In genomic region chr9:21950322-21950721, GRCm38 (mm10) we compare ENCODE assay signal across 8 mouse cellular contexts. TPM values are rescaled to one million over a fixed set of nuclear protein-coding genes. Genes with fewer than 3 reads are reported as not detected.
DNase-seq lines count a peak whose midpoint lies in the region; ATAC-seq and TF ChIP-seq lines count a peak whose summit lies in the region.

No protein-coding gene starts in this region.

- 17% methylated on average over 11 of the region's 11 CpGs for WGBS in heart, postnatal 0 days
- WGBS in heart, embryonic 10.5 days = 13% methylated on average over 11 of the region's 11 CpGs
- 25% methylated on average over 11 of the region's 11 CpGs for WGBS in hindbrain, postnatal 0 days
- WGBS in intestine, embryonic 16.5 days = 13% methylated on average over 11 of the region's 11 CpGs

- H3K36me3 ChIP-seq in heart, postnatal 0 days (replicated peaks; ENCODE audit: control insufficient read depth, insufficient read depth, low read length) = no peaks in the 10 kb centered on the region
- no peaks in the 10 kb centered on the region for H3K36me3 ChIP-seq in heart, embryonic 10.5 days
- H3K36me3 ChIP-seq in hindbrain, postnatal 0 days (ENCODE audit: insufficient read depth, low read length) = peaks cover 12% of the 10 kb centered on the region; the same call in 1 of the 2 replicates
- H3K36me3 ChIP-seq in intestine, embryonic 16.5 days (ENCODE audit: control insufficient read depth, insufficient read depth, low read length) = no peaks in the 10 kb centered on the region

- no peak overlapping the region for H3K27ac ChIP-seq in heart, postnatal 0 days (ENCODE audit: low read depth)
- H3K27ac ChIP-seq in heart, embryonic 10.5 days = no peak overlapping the region
- no peak overlapping the region for H3K27ac ChIP-seq in hindbrain, postnatal 0 days
- no peak overlapping the region for H3K27ac ChIP-seq in intestine, embryonic 16.5 days (ENCODE audit: low read length)

- peaks cover 8% of the 10 kb centered on the region; the same call in 1 of the 2 replicates for H3K27me3 ChIP-seq in heart, postnatal 0 days (ENCODE audit: control insufficient read depth, insufficient read depth, low read length)
- peaks cover 47% of the 10 kb centered on the region for H3K27me3 ChIP-seq in heart, embryonic 10.5 days (ENCODE audit: insufficient read depth, poor library complexity, severe bottlenecking)
- H3K27me3 ChIP-seq in hindbrain, postnatal 0 days (ENCODE audit: insufficient read depth, low read length) = no peaks in the 10 kb centered on the region
- peaks cover 6% of the 10 kb centered on the region; the same call in 1 of the 2 replicates for H3K27me3 ChIP-seq in intestine, embryonic 16.5 days (replicated peaks; ENCODE audit: control insufficient read depth, insufficient read depth, low read length)

- H3K9me3 ChIP-seq in heart, postnatal 0 days (replicated peaks; ENCODE audit: control insufficient read depth, low read length) = no peaks in the 10 kb centered on the region
- H3K9me3 ChIP-seq in heart, embryonic 10.5 days = no peaks in the 10 kb centered on the region
- H3K9me3 ChIP-seq in hindbrain, postnatal 0 days (ENCODE audit: low read length) = no peaks in the 10 kb centered on the region
- no peaks in the 10 kb centered on the region for H3K9me3 ChIP-seq in intestine, embryonic 16.5 days (ENCODE audit: control insufficient read depth, low read length)

- no peak for TF ChIP-seq EP300 in heart, postnatal 0 days (IDR thresholded peaks at IDR 0.05; ENCODE audit: low read depth)

- H3K4me3 ChIP-seq in heart, postnatal 0 days (ENCODE audit: low read depth, low read length) = no peak overlapping the region
- H3K4me3 ChIP-seq in heart, embryonic 10.5 days = no peak overlapping the region
- H3K4me3 ChIP-seq in hindbrain, postnatal 0 days (ENCODE audit: low read length) = no peak overlapping the region
- H3K4me3 ChIP-seq in intestine, embryonic 16.5 days (ENCODE audit: low read length) = no peak overlapping the region

- ATAC-seq in heart, postnatal 0 days (ENCODE audit: insufficient read depth, low read depth) = no peak
- ATAC-seq in hindbrain, postnatal 0 days = no peak
- 0 out of 2 replicates have a peak, but pooled peaks have one; percentile 25 for ATAC-seq in monocyte, adult 5-6 weeks (replicated peaks; ENCODE audit: insufficient number of reproducible peaks, low FRiP score, low TSS enrichment, poor library complexity, severe bottlenecking)
- ATAC-seq in intestine, embryonic 16.5 days = no peak

- no peaks in the 10 kb centered on the region for H3K4me1 ChIP-seq in heart, postnatal 0 days (ENCODE audit: control insufficient read depth, insufficient read depth)
- H3K4me1 ChIP-seq in heart, embryonic 10.5 days = peaks cover 6% of the 10 kb centered on the region
- peaks cover 4% of the 10 kb centered on the region; the same call in 1 of the 2 replicates for H3K4me1 ChIP-seq in hindbrain, postnatal 0 days (ENCODE audit: insufficient read depth, low read length)
- no peaks in the 10 kb centered on the region for H3K4me1 ChIP-seq in intestine, embryonic 16.5 days (ENCODE audit: control insufficient read depth, insufficient read depth, low read length)

- DNase-seq in heart, postnatal 0 days (ENCODE audit: low spot score) = peak; percentile 17
- DNase-seq in heart, embryonic 10.5 days (ENCODE audit: low spot score) = no peak
- DNase-seq in A20 (ENCODE audit: low read depth, low spot score) = peak; percentile 37
- DNase-seq in adrenal gland, postnatal 36 days = peak; percentile 75 to 76
- peak; percentile 42 for DNase-seq in hindbrain, postnatal 0 days (ENCODE audit: low spot score)
- DNase-seq in urinary bladder, postnatal 36 days (ENCODE audit: low spot score in 2 of 2) = peak; percentile 67 to 69

- no peak for TF ChIP-seq CTCF in heart, postnatal 0 days (IDR thresholded peaks at IDR 0.05; ENCODE audit: low read depth)
- no peak for TF ChIP-seq CTCF in hindbrain, postnatal 0 days (IDR thresholded peaks at IDR 0.05; ENCODE audit: low read depth)

- no peak overlapping the region for H3K4me2 ChIP-seq in heart, postnatal 0 days (ENCODE audit: low read depth, low read length)
- H3K4me2 ChIP-seq in hindbrain, postnatal 0 days (ENCODE audit: low read depth, low read length) = no peak overlapping the region
- no peak overlapping the region for H3K4me2 ChIP-seq in intestine, embryonic 16.5 days (ENCODE audit: low read depth, low read length)

- H3K9ac ChIP-seq in heart, postnatal 0 days (replicated peaks; ENCODE audit: low read depth, low read length) = no peak overlapping the region
- H3K9ac ChIP-seq in hindbrain, postnatal 0 days (replicated peaks; ENCODE audit: low read length) = no peak overlapping the region
- H3K9ac ChIP-seq in intestine, embryonic 16.5 days (ENCODE audit: low read depth, low read length) = no peak overlapping the region

RNA-seq across cellular contexts. Expression of gene Swsap1, which starts 5.2 kb away (rescaled TPM):
- 14.3 and 19.5 TPM in 2 replicates for total RNA-seq in heart, postnatal 0 days (2014; rRNA removed; ENCODE audit: low replicate concordance)
- polyA plus RNA-seq in heart, postnatal 0 days (2015; fragmentation: Nextera tagmentation; extraction: Ambion mirVana) = 4.6 and 5.1 TPM in 2 replicates
- 5.7 and 6.9 TPM in 2 replicates for polyA plus RNA-seq in heart, embryonic 10.5 days (2016; fragmentation: Nextera tagmentation; extraction: Ambion mirVana)
- total RNA-seq in adrenal gland, postnatal 36 days (2021) = 10 to 100 TPM; 12.4 to 18.3 TPM
- total RNA-seq in hindbrain, postnatal 0 days (2014; rRNA removed) = 27.8 and 35.8 TPM in 2 replicates
- 8.0 and 9.0 TPM in 2 replicates for polyA plus RNA-seq in hindbrain, postnatal 0 days (2015; fragmentation: Nextera tagmentation; extraction: Ambion mirVana)
- 2.2 to 5.5 TPM (median 2.5 TPM) in 3 replicates for total RNA-seq in monocyte, adult 5-6 weeks (2017)
- polyA plus RNA-seq in intestine, embryonic 16.5 days (2015; fragmentation: Nextera tagmentation; extraction: Ambion mirVana) = 5.9 and 6.5 TPM in 2 replicates

RNA-seq across cellular contexts. Expression of gene Epor, which starts 13.0 kb away (rescaled TPM):
- 0.27 and 2.8 TPM in 2 replicates for total RNA-seq in heart, postnatal 0 days (2014; rRNA removed; ENCODE audit: low replicate concordance)
- 2.6 and 3.4 TPM in 2 replicates for polyA plus RNA-seq in heart, postnatal 0 days (2015; fragmentation: Nextera tagmentation; extraction: Ambion mirVana)
- polyA plus RNA-seq in heart, embryonic 10.5 days (2016; fragmentation: Nextera tagmentation; extraction: Ambion mirVana) = 25.0 and 25.9 TPM in 2 replicates
- 1 to 10 TPM; 1.9 to 2.0 TPM for total RNA-seq in adrenal gland, postnatal 36 days (2021)
- total RNA-seq in hindbrain, postnatal 0 days (2014; rRNA removed) = 0.89 and 1.7 TPM in 2 replicates
- polyA plus RNA-seq in hindbrain, postnatal 0 days (2015; fragmentation: Nextera tagmentation; extraction: Ambion mirVana) = 2.3 TPM in 2 replicates
- total RNA-seq in monocyte, adult 5-6 weeks (2017) = not detected in 3 replicates
- 4.8 and 6.4 TPM in 2 replicates for polyA plus RNA-seq in intestine, embryonic 16.5 days (2015; fragmentation: Nextera tagmentation; extraction: Ambion mirVana)

RNA-seq across cellular contexts. Expression of gene Plppr2, which starts 13.5 kb away (rescaled TPM):
- 2.6 and 6.4 TPM in 2 replicates for total RNA-seq in heart, postnatal 0 days (2014; rRNA removed; ENCODE audit: low replicate concordance)
- polyA plus RNA-seq in heart, postnatal 0 days (2015; fragmentation: Nextera tagmentation; extraction: Ambion mirVana) = 0.86 and 1.4 TPM in 2 replicates
- 6.5 and 7.0 TPM in 2 replicates for polyA plus RNA-seq in heart, embryonic 10.5 days (2016; fragmentation: Nextera tagmentation; extraction: Ambion mirVana)
- 10 to 100 TPM; 27.1 to 35.8 TPM for total RNA-seq in adrenal gland, postnatal 36 days (2021)
- total RNA-seq in hindbrain, postnatal 0 days (2014; rRNA removed) = 147 and 151 TPM in 2 replicates
- polyA plus RNA-seq in hindbrain, postnatal 0 days (2015; fragmentation: Nextera tagmentation; extraction: Ambion mirVana) = 85.6 and 95.2 TPM in 2 replicates
- total RNA-seq in monocyte, adult 5-6 weeks (2017) = 0.58 TPM in 1 of 3 replicates, not detected in the others
- polyA plus RNA-seq in intestine, embryonic 16.5 days (2015; fragmentation: Nextera tagmentation; extraction: Ambion mirVana) = 5.2 and 6.2 TPM in 2 replicates

RNA-seq across cellular contexts. Expression of gene Tmem205, which starts 23.0 kb away (rescaled TPM):
- 52.6 and 53.9 TPM in 2 replicates for total RNA-seq in heart, postnatal 0 days (2014; rRNA removed; ENCODE audit: low replicate concordance)
- 44.8 and 47.2 TPM in 2 replicates for polyA plus RNA-seq in heart, postnatal 0 days (2015; fragmentation: Nextera tagmentation; extraction: Ambion mirVana)
- 50.1 and 52.6 TPM in 2 replicates for polyA plus RNA-seq in heart, embryonic 10.5 days (2016; fragmentation: Nextera tagmentation; extraction: Ambion mirVana)
- total RNA-seq in adrenal gland, postnatal 36 days (2021) = 100 to 1,000 TPM; 318 to 566 TPM
- 34.9 and 52.0 TPM in 2 replicates for total RNA-seq in hindbrain, postnatal 0 days (2014; rRNA removed)
- polyA plus RNA-seq in hindbrain, postnatal 0 days (2015; fragmentation: Nextera tagmentation; extraction: Ambion mirVana) = 56.2 and 56.3 TPM in 2 replicates
- total RNA-seq in monocyte, adult 5-6 weeks (2017) = 1.1 to 5.0 TPM (median 4.0 TPM) in 3 replicates
- polyA plus RNA-seq in intestine, embryonic 16.5 days (2015; fragmentation: Nextera tagmentation; extraction: Ambion mirVana) = 93.9 and 97.0 TPM in 2 replicates

RNA-seq across cellular contexts. Expression of gene Ccdc159, which starts 23.1 kb away (rescaled TPM):
- total RNA-seq in heart, postnatal 0 days (2014; rRNA removed; ENCODE audit: low replicate concordance) = 0.88 TPM in 1 of 2 replicates, not detected in the other
- polyA plus RNA-seq in heart, postnatal 0 days (2015; fragmentation: Nextera tagmentation; extraction: Ambion mirVana) = 0.77 and 0.97 TPM in 2 replicates
- 3.6 and 4.2 TPM in 2 replicates for polyA plus RNA-seq in heart, embryonic 10.5 days (2016; fragmentation: Nextera tagmentation; extraction: Ambion mirVana)
- 1 to 10 TPM; 9.4 to 9.7 TPM for total RNA-seq in adrenal gland, postnatal 36 days (2021)
- 6.0 and 8.4 TPM in 2 replicates for total RNA-seq in hindbrain, postnatal 0 days (2014; rRNA removed)
- polyA plus RNA-seq in hindbrain, postnatal 0 days (2015; fragmentation: Nextera tagmentation; extraction: Ambion mirVana) = 3.9 and 4.0 TPM in 2 replicates
- total RNA-seq in monocyte, adult 5-6 weeks (2017) = 0.21 TPM in 1 of 3 replicates, not detected in the others
- polyA plus RNA-seq in intestine, embryonic 16.5 days (2015; fragmentation: Nextera tagmentation; extraction: Ambion mirVana) = 2.6 and 3.5 TPM in 2 replicates
